22 mouse cellular contexts compared by ENCODE assay signal in genomic region chr1:57606060-57606683, GRCm38 (mm10).
A peak's percentile ranks its signal among the peaks of the same experiment; 100 is the strongest.
DNase-seq lines count a peak whose midpoint lies in the region; ATAC-seq lines count a peak whose summit lies in the region.
"Had no signal": no experiment of that assay in that cellular context is flagged by ENCODE, and none has a peak within 500 bp of the region (broad histone marks: within the 10 kb centered on the region; RNA-seq: fewer than 3 reads in every experiment).

No protein-coding gene starts in this region.

- peak; percentile 77 for ATAC-seq in frontal cortex, adult (ENCODE audit: low TSS enrichment)
- ATAC-seq in limb, embryonic 12.5 days (ENCODE audit: insufficient number of reproducible peaks, insufficient read depth, low FRiP score, low TSS enrichment, low read depth), result peak; percentile 84
- ATAC-seq in limb, embryonic 15.5 days (ENCODE audit: insufficient number of reproducible peaks, low FRiP score, low TSS enrichment, low read depth), result peak; percentile 79; the same call in 1 of the 2 replicates
- no peak for ATAC-seq in forebrain, embryonic 16.5 days
- ATAC-seq: CD4-positive, CD25-positive, alpha-beta regulatory T cell, adult 4 months; hindbrain, postnatal 0 days; intestine, embryonic 16.5 days; lung, postnatal 0 days; midbrain, embryonic 16.5 days had no signal

- H3K4me3 ChIP-seq in limb, embryonic 12.5 days (replicated peaks), result no peak overlapping the region
- no peak overlapping the region for H3K4me3 ChIP-seq in limb, embryonic 10.5 days
- no peak overlapping the region for H3K4me3 ChIP-seq in limb, embryonic 15.5 days
- H3K4me3 ChIP-seq in forebrain, embryonic 16.5 days (replicated peaks; ENCODE audit: low read length), result no peak overlapping the region
- H3K4me3 ChIP-seq: midbrain, embryonic 10.5 days; stomach, embryonic 15.5 days had no signal

- H3K27ac ChIP-seq in limb, embryonic 12.5 days, result peak overlapping the region; percentile 76
- H3K27ac ChIP-seq in limb, embryonic 10.5 days, result no peak overlapping the region
- peak overlapping the region; percentile 74 for H3K27ac ChIP-seq in limb, embryonic 15.5 days
- H3K27ac ChIP-seq in forebrain, embryonic 16.5 days (ENCODE audit: low read length), result no peak overlapping the region
- H3K27ac ChIP-seq: hindbrain, postnatal 0 days; midbrain, embryonic 10.5 days; stomach, embryonic 15.5 days had no signal

- no peak overlapping the region for H3K9ac ChIP-seq in limb, embryonic 12.5 days (replicated peaks)
- no peak overlapping the region for H3K9ac ChIP-seq in limb, embryonic 15.5 days
- H3K9ac ChIP-seq in forebrain, embryonic 16.5 days (replicated peaks; ENCODE audit: low read depth, low read length), result no peak overlapping the region
- H3K9ac ChIP-seq: stomach, embryonic 15.5 days had no signal

- WGBS in limb, embryonic 12.5 days, result 44% methylated on average over 4 of the region's 4 CpGs
- whole genome bisulfite sequencing in limb, embryonic 10.5 days, result 64% methylated on average over 4 of the region's 4 CpGs
- WGBS in limb, embryonic 15.5 days, result 13% methylated on average over 4 of the region's 4 CpGs
- WGBS in forebrain, embryonic 16.5 days, result 69% methylated on average over 4 of the region's 4 CpGs

- DNase-seq in frontal cortex, postnatal 14 days (ENCODE audit: low spot score in 2 of 2), result no peak
- DNase-seq in limb, embryonic 10.5 days (ENCODE audit: low spot score), result no peak
- no peak for DNase-seq in layer of hippocampus, adult 9-10 months (ENCODE audit: low spot score)
- DNase-seq: cerebellum, adult 8-10 months; cerebellum, postnatal 36 days; embryo, embryonic 11 days; kidney, postnatal 10 days; right cerebral cortex, postnatal 4 days; thymus, adult 18-20 months; thymus, postnatal 36 days had no signal

- no peaks in the 10 kb centered on the region for H3K27me3 ChIP-seq in limb, embryonic 12.5 days
- no peaks in the 10 kb centered on the region for H3K27me3 ChIP-seq in limb, embryonic 10.5 days (ENCODE audit: low read depth, poor library complexity, severe bottlenecking)
- H3K27me3 ChIP-seq in limb, embryonic 15.5 days, result no peaks in the 10 kb centered on the region
- H3K27me3 ChIP-seq in forebrain, embryonic 16.5 days (replicated peaks; ENCODE audit: control insufficient read depth, insufficient read depth, low read length), result peaks cover 5% of the 10 kb centered on the region; the same call in 1 of the 2 replicates
- H3K27me3 ChIP-seq: stomach, embryonic 15.5 days had no signal

- no peaks in the 10 kb centered on the region for H3K9me3 ChIP-seq in limb, embryonic 12.5 days
- H3K9me3 ChIP-seq in limb, embryonic 10.5 days (replicated peaks), result no peaks in the 10 kb centered on the region
- no peaks in the 10 kb centered on the region for H3K9me3 ChIP-seq in limb, embryonic 15.5 days
- no peaks in the 10 kb centered on the region for H3K9me3 ChIP-seq in forebrain, embryonic 16.5 days (ENCODE audit: control insufficient read depth, low read length)
- H3K9me3 ChIP-seq: midbrain, embryonic 10.5 days; stomach, embryonic 15.5 days had no signal

- peak overlapping the region; percentile 24 for H3K4me2 ChIP-seq in limb, embryonic 12.5 days
- H3K4me2 ChIP-seq in limb, embryonic 15.5 days, result no peak overlapping the region
- H3K4me2 ChIP-seq in forebrain, embryonic 16.5 days (ENCODE audit: low read length), result no peak overlapping the region
- H3K4me2 ChIP-seq: heart, embryonic 11.5 days; stomach, embryonic 15.5 days had no signal

- H3K36me3 ChIP-seq in limb, embryonic 12.5 days, result no peaks in the 10 kb centered on the region
- no peaks in the 10 kb centered on the region for H3K36me3 ChIP-seq in limb, embryonic 10.5 days
- no peaks in the 10 kb centered on the region for H3K36me3 ChIP-seq in limb, embryonic 15.5 days
- H3K36me3 ChIP-seq in forebrain, embryonic 16.5 days (ENCODE audit: control insufficient read depth, insufficient read depth), result no peaks in the 10 kb centered on the region
- H3K36me3 ChIP-seq: midbrain, embryonic 10.5 days; stomach, embryonic 15.5 days had no signal

- peaks cover 28% of the 10 kb centered on the region for H3K4me1 ChIP-seq in limb, embryonic 12.5 days (replicated peaks)
- H3K4me1 ChIP-seq in limb, embryonic 10.5 days, result peaks cover 21% of the 10 kb centered on the region
- H3K4me1 ChIP-seq in limb, embryonic 15.5 days, result peaks cover 24% of the 10 kb centered on the region
- H3K4me1 ChIP-seq in forebrain, embryonic 16.5 days (replicated peaks; ENCODE audit: control insufficient read depth, insufficient read depth, low read length), result peaks cover 16% of the 10 kb centered on the region
- H3K4me1 ChIP-seq: stomach, embryonic 15.5 days had no signal

Comparison
In these comparisons a context has a peak if more than half of its experiments do, and no peak if none do; other contexts are left out.
1. H3K27ac ChIP-seq: peak in limb, embryonic 12.5 days (single experiment) and limb, embryonic 15.5 days (single experiment); none in limb, embryonic 10.5 days (single experiment) and forebrain, embryonic 16.5 days (single experiment).